Mouse (Mus musculus) spleen, adult 2 months (tissue): Measurements from ENCODE around the gene Washc4.

Source experiments
- CTCF ChIP-seq: fragments of 200-500 bp; IDR thresholded peaks from 2 replicates; pipeline ENCODE4 v1.5.1; 2011; ENCODE audit warnings: mild to moderate bottlenecking, inconsistent platforms; ENCODE audit not compliant: insufficient read depth, insufficient read length, insufficient replicate concordance; ENCODE audit errors: extremely low read depth
- POLR2A ChIP-seq: fragments of 200-500 bp; IDR thresholded peaks from 2 replicates; pipeline ENCODE4 v1.6.1; 2011; ENCODE audit warnings: low read depth, low read length, inconsistent platforms

DNA sequence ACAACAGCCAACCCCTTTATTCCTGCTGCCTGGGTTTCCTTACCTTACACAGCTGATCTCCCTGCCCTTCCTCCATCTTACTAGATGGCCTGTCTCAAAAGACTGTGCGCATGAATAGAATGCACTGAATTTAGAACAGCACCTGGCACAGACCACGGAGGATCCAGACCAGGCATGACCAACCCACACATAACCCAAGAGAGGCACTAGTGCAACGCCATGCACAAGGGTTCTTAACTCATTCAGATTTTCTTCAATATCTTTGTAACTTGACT is 102.1 kb downstream of the Washc4 start:
- TF ChIP-seq POLR2A: no peak
- no peak for TF ChIP-seq CTCF
